Mouse (Mus musculus): ENCODE results near the gene Crebrf. TPM values are rescaled to one million over a fixed set of nuclear protein-coding genes. Genes with fewer than 3 reads are reported as not detected.

The Crebrf gene
- polyA plus RNA-seq, 1 experiment from 2014 or later, result 4.5 TPM

GRCm38 (mm10) chr17:26753476-26753875 lies 38.0 kb downstream of the Crebrf start:
- no peak for DNase-seq (ENCODE audit: low spot score)
- Histone ChIP-seq H3K36me3 (no peaks in the 10 kb centered on the region), H3K4me3 (no peak overlapping the region), H3K27me3 (ENCODE audit: insufficient read depth, poor library complexity, severe bottlenecking) (no peaks in the 10 kb centered on the region), H3K27ac (no peak overlapping the region), H3K4me1 (no peaks in the 10 kb centered on the region), H3K9me3 (no peaks in the 10 kb centered on the region)
- 75% methylated on average over 2 of the region's 2 CpGs for WGBS

GRCm38 (mm10) chr17:26767100-26767753 lies 51.8 kb downstream of the Crebrf start:
- Histone ChIP-seq H3K27ac (no peak overlapping the region), H3K4me3 (no peak overlapping the region), H3K27me3 (ENCODE audit: insufficient read depth, poor library complexity, severe bottlenecking) (no peaks in the 10 kb centered on the region), H3K36me3 (peaks cover 5% of the 10 kb centered on the region; the same call in 1 of the 2 replicates), H3K9me3 (no peaks in the 10 kb centered on the region), H3K4me1 (no peaks in the 10 kb centered on the region)
- no peak for DNase-seq (ENCODE audit: low spot score)
- 77% methylated on average over 5 of the region's 5 CpGs for WGBS

- 73% methylated on average over 2 of the region's 2 CpGs for WGBS
- DNase-seq (ENCODE audit: low spot score), result no peak
- Histone ChIP-seq H3K9me3 (no peaks in the 10 kb centered on the region), H3K36me3 (peaks cover 5% of the 10 kb centered on the region; the same call in 1 of the 2 replicates), H3K4me3 (no peak overlapping the region), H3K27ac (no peak overlapping the region), H3K4me1 (no peaks in the 10 kb centered on the region), H3K27me3 (ENCODE audit: insufficient read depth, poor library complexity, severe bottlenecking) (no peaks in the 10 kb centered on the region)
These were observed 52.3 kb downstream of the Crebrf start for GRCm38 (mm10) chr17:26767754-26768124.

GRCm38 (mm10) chr17:26776211-26776610 lies 60.8 kb downstream of the Crebrf start:
- WGBS, result 75% methylated on average over 10 of the region's 10 CpGs
- no peak overlapping the region for H3K27ac ChIP-seq
- H3K9me3 ChIP-seq, result no peaks in the 10 kb centered on the region
- peaks cover 6% of the 10 kb centered on the region; the same call in 1 of the 2 replicates for H3K4me1 ChIP-seq
- H3K36me3 ChIP-seq, result no peaks in the 10 kb centered on the region
- H3K4me3 ChIP-seq, result no peak overlapping the region
- H3K27me3 ChIP-seq (ENCODE audit: insufficient read depth, poor library complexity, severe bottlenecking), result no peaks in the 10 kb centered on the region
- DNase-seq (ENCODE audit: low spot score), result no peak

GRCm38 (mm10) chr17:26778001-26778400 lies 62.6 kb downstream of the Crebrf start:
- 86% methylated on average over 4 of the region's 4 CpGs for WGBS
- DNase-seq (ENCODE audit: low spot score), result no peak
- no peaks in the 10 kb centered on the region for H3K9me3 ChIP-seq
- peaks cover 3% of the 10 kb centered on the region; the same call in 1 of the 2 replicates for H3K36me3 ChIP-seq
- H3K4me1 ChIP-seq, result peaks cover 14% of the 10 kb centered on the region
- H3K27me3 ChIP-seq (ENCODE audit: insufficient read depth, poor library complexity, severe bottlenecking), result no peaks in the 10 kb centered on the region
- no peak overlapping the region for H3K27ac ChIP-seq
- no peak overlapping the region for H3K4me3 ChIP-seq

GRCm38 (mm10) chr17:26778430-26779100 lies 63.1 kb downstream of the Crebrf start:
- H3K4me1 ChIP-seq, result peaks cover 14% of the 10 kb centered on the region
- H3K27me3 ChIP-seq (ENCODE audit: insufficient read depth, poor library complexity, severe bottlenecking), result no peaks in the 10 kb centered on the region
- no peak for DNase-seq (ENCODE audit: low spot score)
- 91% methylated on average over 3 of the region's 3 CpGs for WGBS
- H3K36me3 ChIP-seq, result peaks cover 7% of the 10 kb centered on the region
- no peak overlapping the region for H3K4me3 ChIP-seq
- H3K27ac ChIP-seq, result no peak overlapping the region
- H3K9me3 ChIP-seq, result no peaks in the 10 kb centered on the region

- Histone ChIP-seq H3K9me3 (no peaks in the 10 kb centered on the region), H3K4me1 (peaks cover 14% of the 10 kb centered on the region), H3K27ac (no peak overlapping the region), H3K36me3 (peaks cover 16% of the 10 kb centered on the region), H3K4me3 (no peak overlapping the region), H3K27me3 (ENCODE audit: insufficient read depth, poor library complexity, severe bottlenecking) (no peaks in the 10 kb centered on the region)
- 87% methylated on average over 2 of the region's 2 CpGs for WGBS
- no peak for DNase-seq (ENCODE audit: low spot score)
These were observed 64.0 kb downstream of the Crebrf start for GRCm38 (mm10) chr17:26779471-26779870.

GRCm38 (mm10) chr17:26780750-26781571 lies 65.5 kb downstream of the Crebrf start, which contains the start of gene Bnip1:
Gene Bnip1, plus strand, starts transcription at chr17:26781066.
- Histone ChIP-seq H3K27me3 (ENCODE audit: insufficient read depth, poor library complexity, severe bottlenecking) (no peaks in the 10 kb centered on the region), H3K9me3 (no peaks in the 10 kb centered on the region), H3K4me1 (peaks cover 14% of the 10 kb centered on the region), H3K4me3 (peak within 1 kb of the TSS; percentile 77), H3K36me3 (peaks cover 29% of the 10 kb centered on the region), H3K27ac (peak within 1 kb of the TSS; percentile 96)
- WGBS, result under 1% methylated on average over 42 of the region's 42 CpGs
- DNase-seq (ENCODE audit: low spot score), result peak; percentile 93

GRCm38 (mm10) chr17:26781610-26782043 lies 66.2 kb downstream of the Crebrf start:
- peak overlapping the region; percentile 77 for H3K4me3 ChIP-seq
- H3K4me1 ChIP-seq, result peaks cover 14% of the 10 kb centered on the region
- no peaks in the 10 kb centered on the region for H3K9me3 ChIP-seq
- H3K27ac ChIP-seq, result peak overlapping the region; percentile 96
- 19% methylated on average over 5 of the region's 5 CpGs for WGBS
- no peak for DNase-seq (ENCODE audit: low spot score)
- H3K27me3 ChIP-seq (ENCODE audit: insufficient read depth, poor library complexity, severe bottlenecking), result no peaks in the 10 kb centered on the region
- peaks cover 35% of the 10 kb centered on the region for H3K36me3 ChIP-seq

GRCm38 (mm10) chr17:26784525-26784924 lies 69.1 kb downstream of the Crebrf start:
- H3K9me3 ChIP-seq, result no peaks in the 10 kb centered on the region
- H3K4me1 ChIP-seq, result peaks cover 14% of the 10 kb centered on the region
- H3K27me3 ChIP-seq (ENCODE audit: insufficient read depth, poor library complexity, severe bottlenecking), result no peaks in the 10 kb centered on the region
- WGBS, result 85% methylated on average over 8 of the region's 8 CpGs
- peaks cover 60% of the 10 kb centered on the region for H3K36me3 ChIP-seq
- no peak overlapping the region for H3K27ac ChIP-seq
- no peak for DNase-seq (ENCODE audit: low spot score)
- no peak overlapping the region for H3K4me3 ChIP-seq

GRCm38 (mm10) chr17:26786586-26786985 lies 71.1 kb downstream of the Crebrf start:
- DNase-seq (ENCODE audit: low spot score), result peak; percentile 71
- H3K4me3 ChIP-seq, result no peak overlapping the region
- H3K4me1 ChIP-seq, result peaks cover 5% of the 10 kb centered on the region
- H3K27ac ChIP-seq, result no peak overlapping the region
- 89% methylated on average over 7 of the region's 7 CpGs for WGBS
- H3K9me3 ChIP-seq, result no peaks in the 10 kb centered on the region
- H3K27me3 ChIP-seq (ENCODE audit: insufficient read depth, poor library complexity, severe bottlenecking), result no peaks in the 10 kb centered on the region
- H3K36me3 ChIP-seq, result peaks cover 81% of the 10 kb centered on the region

GRCm38 (mm10) chr17:26788986-26789385 lies 73.5 kb downstream of the Crebrf start:
- DNase-seq (ENCODE audit: low spot score), result peak; percentile 56
- no peak overlapping the region for H3K4me3 ChIP-seq
- H3K9me3 ChIP-seq, result no peaks in the 10 kb centered on the region
- peaks cover 86% of the 10 kb centered on the region for H3K36me3 ChIP-seq
- no peak overlapping the region for H3K27ac ChIP-seq
- H3K4me1 ChIP-seq, result no peaks in the 10 kb centered on the region
- WGBS, result 93% methylated on average over 8 of the region's 8 CpGs
- no peaks in the 10 kb centered on the region for H3K27me3 ChIP-seq (ENCODE audit: insufficient read depth, poor library complexity, severe bottlenecking)

Measured in heart, embryonic 10.5 days (tissue).